In genomic region chr3:129631857-129632256, GRCm38 (mm10) we compare ENCODE assay signal across 28 mouse cellular contexts.
"Had no signal": no experiment of that assay in that cellular context is flagged by ENCODE, and none has a peak within 500 bp of the region (broad histone marks: within the 10 kb centered on the region; RNA-seq: fewer than 3 reads in every experiment).

No protein-coding gene starts in this region.

- H3K4me2 ChIP-seq: embryonic facial prominence, embryonic 12.5 days; embryonic facial prominence, embryonic 13.5 days; embryonic facial prominence, embryonic 15.5 days; forebrain, embryonic 12.5 days; forebrain, embryonic 15.5 days had no signal

- DNase-seq: cerebellum, adult 2 months; cerebellum, adult 8-10 months; cerebellum, adult 9-10 months; cerebellum, adult 9-11 months; cerebellum, postnatal 10 days; cerebellum, postnatal 14 days; cerebellum, postnatal 25 days; cerebellum, postnatal 36 days; embryo, embryonic 11 days; forebrain, postnatal 0 days; gastrocnemius, adult 2 months; gastrocnemius, postnatal 10 days; gastrocnemius, postnatal 14 days; gastrocnemius, postnatal 25 days; gastrocnemius, postnatal 36 days; heart, adult 11 months; heart, adult 18-20 months; heart, adult 2 months had no signal

- H3K27ac ChIP-seq: embryonic facial prominence, embryonic 10.5 days; embryonic facial prominence, embryonic 12.5 days; embryonic facial prominence, embryonic 13.5 days; embryonic facial prominence, embryonic 15.5 days; forebrain, embryonic 10.5 days; forebrain, embryonic 12.5 days; forebrain, embryonic 15.5 days; gastrocnemius, adult 2 months; heart, adult 2 months had no signal

- H3K27me3 ChIP-seq: embryonic facial prominence, embryonic 12.5 days; embryonic facial prominence, embryonic 13.5 days; embryonic facial prominence, embryonic 15.5 days; forebrain, embryonic 12.5 days; forebrain, embryonic 15.5 days had no signal

- H3K4me3 ChIP-seq: embryonic facial prominence, embryonic 10.5 days; embryonic facial prominence, embryonic 12.5 days; embryonic facial prominence, embryonic 13.5 days; embryonic facial prominence, embryonic 15.5 days; erythroblast, embryonic 14.5 days; forebrain, embryonic 10.5 days; forebrain, embryonic 12.5 days; forebrain, embryonic 15.5 days; gastrocnemius, adult 2 months; heart, adult 2 months had no signal

- H3K9ac ChIP-seq: embryonic facial prominence, embryonic 12.5 days; embryonic facial prominence, embryonic 13.5 days; embryonic facial prominence, embryonic 15.5 days; forebrain, embryonic 12.5 days; forebrain, embryonic 15.5 days; forebrain, postnatal 0 days had no signal

- ATAC-seq: forebrain, embryonic 14.5 days; forebrain, embryonic 15.5 days; forebrain, embryonic 16.5 days had no signal

- H3K4me1 ChIP-seq: embryonic facial prominence, embryonic 10.5 days; embryonic facial prominence, embryonic 12.5 days; embryonic facial prominence, embryonic 13.5 days; embryonic facial prominence, embryonic 15.5 days; forebrain, embryonic 10.5 days; forebrain, embryonic 12.5 days; forebrain, embryonic 15.5 days had no signal

- H3K9me3 ChIP-seq: embryonic facial prominence, embryonic 10.5 days; embryonic facial prominence, embryonic 12.5 days; embryonic facial prominence, embryonic 13.5 days; embryonic facial prominence, embryonic 15.5 days; forebrain, embryonic 10.5 days; forebrain, embryonic 12.5 days; forebrain, embryonic 15.5 days had no signal
